Mouse (Mus musculus) small intestine, adult 2 months (tissue): ENCODE data around the gene Idh3b.

Experiments used
- CTCF ChIP-seq: fragments of 200-500 bp; IDR thresholded peaks from 2 replicates; pipeline ENCODE4 v1.5.1; 2012; ENCODE audit warnings: low read depth, mild to moderate bottlenecking, control low read depth, inconsistent platforms, low read length, moderate library complexity, mixed read lengths; ENCODE audit not compliant: insufficient replicate concordance, insufficient read length; ENCODE audit errors: extremely low read depth
- POLR2A ChIP-seq: fragments of 200-500 bp; IDR thresholded peaks from 2 replicates; pipeline ENCODE4 v1.6.1; 2012; ENCODE audit warnings: low read depth, mild to moderate bottlenecking, control low read depth, inconsistent platforms, low read length, moderate library complexity

DNA sequence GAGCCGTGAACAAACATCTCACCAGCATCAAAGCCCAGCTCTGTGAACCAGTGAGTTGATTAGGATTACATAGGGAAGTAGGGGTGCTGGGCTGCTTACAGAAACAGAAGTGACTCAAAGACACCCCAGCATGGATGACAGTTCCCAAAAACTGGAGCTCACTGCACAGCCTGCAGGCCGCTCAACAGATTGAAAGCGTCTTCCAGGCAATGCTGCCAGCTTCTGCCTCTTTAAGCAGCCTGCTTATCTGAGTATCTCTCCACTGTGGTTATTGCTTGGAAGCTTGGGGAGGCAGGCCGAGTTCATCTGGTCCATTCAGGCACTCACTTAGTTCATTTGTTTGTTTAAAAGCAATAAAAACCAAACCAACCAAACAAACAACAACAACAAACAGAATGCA is 27.6 kb downstream of the Idh3b start:
- no peak for TF ChIP-seq CTCF
- no peak for TF ChIP-seq POLR2A
